Mouse (Mus musculus): Measurements from ENCODE around the gene Gcc1. TPM values are rescaled to one million over a fixed set of nuclear protein-coding genes. Genes with fewer than 3 reads are reported as not detected.

Gcc1 gene
- total and polyA plus RNA-seq, 2 experiments from 2014 or later = 8.7 to 11.2 TPM

DNA sequence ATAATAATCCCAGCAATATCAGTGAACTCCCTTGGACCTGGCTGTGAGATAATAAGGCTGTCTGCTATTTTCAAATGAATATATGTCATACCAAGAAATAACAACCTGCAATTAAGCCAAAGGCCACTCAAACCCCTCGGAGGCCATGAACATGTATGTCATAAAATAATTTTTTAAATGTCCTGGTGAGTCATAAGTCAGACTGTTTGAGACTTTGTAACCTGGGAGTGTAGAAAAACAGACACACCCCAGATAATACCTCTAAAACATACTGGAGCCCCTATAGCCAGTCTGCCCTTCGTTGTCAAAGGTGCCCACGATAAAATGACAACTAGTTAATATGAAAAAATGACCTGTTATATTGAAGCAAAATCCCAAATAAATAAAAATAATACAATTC, 39.2 kb downstream of the Gcc1 start:
- no peak for ATAC-seq (ENCODE audit: low FRiP score)
- TF ChIP-seq CTCF (IDR thresholded peaks at IDR 0.05) = no peak
- no peaks in the 10 kb centered on the region for H3K9me3 ChIP-seq (ENCODE audit: low read length)

DNA sequence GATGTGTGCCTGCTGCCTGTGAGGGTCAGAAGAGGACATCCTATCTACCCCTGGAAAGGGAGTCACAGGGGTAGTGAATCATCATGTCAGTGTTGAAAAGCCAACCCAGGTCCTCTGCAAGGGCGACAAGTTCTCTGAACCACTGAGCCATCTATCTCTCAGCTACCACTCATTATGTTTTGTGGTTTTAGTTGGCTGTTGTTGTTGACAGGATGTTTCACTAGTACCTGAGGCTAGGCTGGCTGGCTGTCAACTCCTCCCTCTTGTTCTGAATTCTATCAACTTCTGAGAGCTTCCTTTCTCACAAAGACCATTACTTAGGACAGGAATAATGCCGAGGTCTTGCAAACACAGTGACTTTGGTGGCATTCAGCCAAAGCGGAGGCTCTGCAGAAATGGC, 43.0 kb downstream of the Gcc1 start:
- Histone ChIP-seq H3K4me1 (ENCODE audit: insufficient read depth, low read length) (no peaks in the 10 kb centered on the region), H3K27me3 (ENCODE audit: insufficient read depth, low read length) (no peaks in the 10 kb centered on the region), H3K9me3 (ENCODE audit: low read length) (no peaks in the 10 kb centered on the region), H3K4me3 (ENCODE audit: low read depth, low read length) (no peak overlapping the region), H3K36me3 (ENCODE audit: insufficient read depth, low read length) (no peaks in the 10 kb centered on the region), H3K27ac (ENCODE audit: low read depth, low read length) (no peak overlapping the region), H3K9ac (replicated peaks; ENCODE audit: low read length, poor library complexity, severe bottlenecking) (no peak overlapping the region), H3K4me2 (ENCODE audit: low read depth, low read length, poor library complexity, severe bottlenecking) (no peak overlapping the region)
- no peak for DNase-seq (ENCODE audit: low spot score)
- 81% methylated on average over 3 of the region's 3 CpGs for WGBS
- ATAC-seq (ENCODE audit: low FRiP score) = no peak
- TF ChIP-seq CTCF (IDR thresholded peaks at IDR 0.05) = no peak

More for the DNA sequence above, 39.2 kb downstream of the Gcc1 start:
- no peak for DNase-seq (ENCODE audit: low spot score)
- Histone ChIP-seq H3K9ac (replicated peaks; ENCODE audit: low read length, poor library complexity, severe bottlenecking) (no peak overlapping the region), H3K27ac (ENCODE audit: low read depth, low read length) (no peak overlapping the region), H3K4me2 (ENCODE audit: low read depth, low read length, poor library complexity, severe bottlenecking) (no peak overlapping the region), H3K27me3 (ENCODE audit: insufficient read depth, low read length) (no peaks in the 10 kb centered on the region), H3K36me3 (ENCODE audit: insufficient read depth, low read length) (no peaks in the 10 kb centered on the region), H3K4me3 (ENCODE audit: low read depth, low read length) (no peak overlapping the region), H3K4me1 (ENCODE audit: insufficient read depth, low read length) (no peaks in the 10 kb centered on the region)
- WGBS = 95% methylated on average over 3 of the region's 3 CpGs

GRCm38 (mm10) chr6:28381983-28382382, 46.2 kb downstream of the Gcc1 start:
- DNase-seq (ENCODE audit: low spot score) (peak; percentile 50), ATAC-seq (ENCODE audit: low FRiP score) (no peak)
- no peaks in the 10 kb centered on the region for H3K27me3 ChIP-seq (ENCODE audit: insufficient read depth, low read length)
- no peak overlapping the region for H3K9ac ChIP-seq (replicated peaks; ENCODE audit: low read length, poor library complexity, severe bottlenecking)
- no peak overlapping the region for H3K4me2 ChIP-seq (ENCODE audit: low read depth, low read length, poor library complexity, severe bottlenecking)
- no peak overlapping the region for H3K4me3 ChIP-seq (ENCODE audit: low read depth, low read length)
- no peaks in the 10 kb centered on the region for H3K4me1 ChIP-seq (ENCODE audit: insufficient read depth, low read length)
- no peak overlapping the region for H3K27ac ChIP-seq (ENCODE audit: low read depth, low read length)
- WGBS = 59% methylated on average over 4 of the region's 4 CpGs
- H3K9me3 ChIP-seq (ENCODE audit: low read length) = no peaks in the 10 kb centered on the region
- peak; percentile 68 for TF ChIP-seq CTCF (IDR thresholded peaks at IDR 0.05)
- H3K36me3 ChIP-seq (ENCODE audit: insufficient read depth, low read length) = no peaks in the 10 kb centered on the region

DNA sequence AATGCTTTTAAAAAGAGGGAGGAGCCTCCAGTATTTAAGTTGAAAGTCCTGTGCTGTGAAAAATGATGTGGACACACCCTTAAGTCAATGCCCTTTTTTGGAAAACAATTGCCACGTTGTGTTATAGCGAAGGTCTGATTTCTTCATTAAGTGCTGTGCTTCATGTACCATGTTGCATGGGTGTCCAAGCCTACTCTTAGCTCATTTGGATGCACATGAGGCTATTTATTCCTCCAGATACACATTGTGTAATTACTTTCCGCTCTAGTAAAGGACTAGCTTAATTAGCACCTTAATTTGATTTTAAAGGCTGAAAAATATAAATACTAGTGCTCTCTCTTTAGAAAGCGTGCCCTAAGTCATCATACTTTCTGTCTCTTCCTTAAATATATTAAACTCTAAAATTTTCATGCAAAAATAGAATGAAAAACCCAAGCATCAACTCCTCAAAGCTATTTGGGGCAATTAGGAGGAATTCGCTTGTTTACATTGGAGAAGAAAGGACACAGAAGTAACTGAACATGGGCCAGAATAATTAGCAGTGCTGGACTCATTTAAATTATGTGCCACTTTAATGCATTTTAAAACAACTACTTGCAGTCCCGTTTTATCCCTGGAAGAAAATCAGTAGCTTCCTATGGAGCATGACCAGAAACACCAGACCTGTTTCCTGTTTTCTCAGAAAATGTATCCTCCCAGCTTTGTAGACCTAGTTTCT, 58.1 kb downstream of the Gcc1 start:
- 81% methylated on average over 6 of the region's 6 CpGs for WGBS
- DNase-seq (ENCODE audit: low spot score) = no peak
- Histone ChIP-seq H3K36me3 (ENCODE audit: insufficient read depth, low read length) (no peaks in the 10 kb centered on the region), H3K4me2 (ENCODE audit: low read depth, low read length, poor library complexity, severe bottlenecking) (no peak overlapping the region), H3K4me1 (ENCODE audit: insufficient read depth, low read length) (no peaks in the 10 kb centered on the region), H3K27ac (ENCODE audit: low read depth, low read length) (no peak overlapping the region), H3K9me3 (ENCODE audit: low read length) (no peaks in the 10 kb centered on the region), H3K4me3 (ENCODE audit: low read depth, low read length) (no peak overlapping the region), H3K27me3 (ENCODE audit: insufficient read depth, low read length) (no peaks in the 10 kb centered on the region), H3K9ac (replicated peaks; ENCODE audit: low read length, poor library complexity, severe bottlenecking) (no peak overlapping the region)
- ATAC-seq (ENCODE audit: low FRiP score) = no peak
- no peak for TF ChIP-seq CTCF (IDR thresholded peaks at IDR 0.05)

- H3K36me3 ChIP-seq (ENCODE audit: insufficient read depth, low read length) = no peaks in the 10 kb centered on the region
- no peak overlapping the region for H3K4me3 ChIP-seq (ENCODE audit: low read depth, low read length)
- H3K27me3 ChIP-seq (ENCODE audit: insufficient read depth, low read length) = no peaks in the 10 kb centered on the region
- no peak overlapping the region for H3K4me2 ChIP-seq (ENCODE audit: low read depth, low read length, poor library complexity, severe bottlenecking)
- TF ChIP-seq CTCF (IDR thresholded peaks at IDR 0.05) = no peak
- H3K27ac ChIP-seq (ENCODE audit: low read depth, low read length) = no peak overlapping the region
- no peaks in the 10 kb centered on the region for H3K9me3 ChIP-seq (ENCODE audit: low read length)
- WGBS = 88% methylated on average over 9 of the region's 9 CpGs
- ATAC-seq (ENCODE audit: low FRiP score) (no peak), DNase-seq (ENCODE audit: low spot score) (no peak)
- no peak overlapping the region for H3K9ac ChIP-seq (replicated peaks; ENCODE audit: low read length, poor library complexity, severe bottlenecking)
- H3K4me1 ChIP-seq (ENCODE audit: insufficient read depth, low read length) = no peaks in the 10 kb centered on the region
Measured at GRCm38 (mm10) chr6:28367575-28367974, 60.6 kb downstream of the Gcc1 start.

Other genes starting within 250 kb of the Gcc1 start
- 24.1 and 28.6 TPM in 2 replicates for gene Zfp800, start 30.4 kb downstream of the Gcc1 start, total RNA-seq (2014; rRNA removed)
- gene Zfp800, start 30.4 kb downstream of the Gcc1 start, polyA plus RNA-seq (2015; fragmentation: Nextera tagmentation; extraction: Ambion mirVana) = 16.6 and 22.1 TPM in 2 replicates
- gene Arf5, start 4.8 kb downstream of the Gcc1 start, total RNA-seq (2014; rRNA removed) = 378 and 412 TPM in 2 replicates
- 456 and 484 TPM in 2 replicates for gene Arf5, start 4.8 kb downstream of the Gcc1 start, polyA plus RNA-seq (2015; fragmentation: Nextera tagmentation; extraction: Ambion mirVana)
- gene Fscn3, start 601 bp downstream of the Gcc1 start, total RNA-seq (2014; rRNA removed) = 0.19 TPM in 1 of 2 replicates, not detected in the other
- not detected in 2 replicates for gene Fscn3, start 601 bp downstream of the Gcc1 start, polyA plus RNA-seq (2015; fragmentation: Nextera tagmentation; extraction: Ambion mirVana)
- not detected in 2 replicates for gene Pax4, start 21.0 kb upstream of the Gcc1 start, total RNA-seq (2014; rRNA removed)
- 0.37 TPM in 1 of 2 replicates, not detected in the other for gene Pax4, start 21.0 kb upstream of the Gcc1 start, polyA plus RNA-seq (2015; fragmentation: Nextera tagmentation; extraction: Ambion mirVana)
- gene Snd1, start 46.7 kb upstream of the Gcc1 start, total RNA-seq (2014; rRNA removed) = 81.1 and 89.5 TPM in 2 replicates
- gene Snd1, start 46.7 kb upstream of the Gcc1 start, polyA plus RNA-seq (2015; fragmentation: Nextera tagmentation; extraction: Ambion mirVana) = 70.6 and 73.3 TPM in 2 replicates

Data from midbrain, postnatal 0 days (tissue).